Mouse (Mus musculus) adrenal gland, adult 10 weeks (tissue): ENCODE data around the gene Cdh1. TPM values are rescaled to one million over a fixed set of nuclear protein-coding genes. Genes with fewer than 3 reads are reported as not detected.

ENCODE experiments used
- polyA plus RNA-seq: library from polyadenylated mRNA; stranded (reverse); fragments of 350-450 nt; fragmentation: Illumina TruSeq; extraction: RNeasy Lipid Tissue Mini Kit (QIAGEN cat#74804); gene quantifications from one replicate; pipeline ENCODE4 v1.2.3, GENCODE M21; 2014; ENCODE audit warnings: low read depth, low replicate concordance

The Cdh1 gene
- 0.12 TPM for polyA plus RNA-seq

DNA sequence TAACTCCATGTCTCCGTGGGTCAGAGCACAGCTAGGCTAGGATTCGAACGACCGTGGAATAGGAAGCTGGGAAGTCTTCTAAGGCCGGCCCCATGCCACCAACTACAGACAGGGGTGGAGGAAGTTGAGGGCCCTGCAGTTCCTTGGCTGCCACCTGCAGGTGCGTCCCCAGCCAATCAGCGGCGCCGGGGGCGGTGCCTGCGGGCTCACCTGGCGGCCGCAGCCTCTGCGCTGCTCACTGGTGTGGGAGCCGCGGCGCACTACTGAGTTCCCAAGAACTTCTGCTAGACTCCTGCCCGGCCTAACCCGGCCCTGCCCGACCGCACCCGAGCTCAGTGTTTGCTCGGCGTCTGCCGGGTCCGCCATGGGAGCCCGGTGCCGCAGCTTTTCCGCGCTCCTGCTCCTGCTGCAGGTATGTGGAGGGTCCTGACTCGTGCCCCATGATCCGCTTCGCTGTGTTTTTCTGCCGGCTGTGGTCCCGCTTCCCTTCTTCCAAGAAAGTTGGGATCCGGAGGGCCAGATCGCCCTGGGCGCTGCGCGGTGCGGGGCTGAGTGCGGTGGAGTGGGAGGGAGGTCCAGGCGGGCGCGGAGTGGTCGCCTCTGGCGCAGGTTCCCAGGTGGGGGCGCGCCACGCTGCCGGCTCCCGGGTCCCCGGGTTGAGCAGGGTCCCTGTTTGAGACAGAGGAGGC is at the start of gene Cdh1:
Gene Cdh1 (plus strand): TSS at position 221 of the 689 bp plus-strand sequence.

DNA sequence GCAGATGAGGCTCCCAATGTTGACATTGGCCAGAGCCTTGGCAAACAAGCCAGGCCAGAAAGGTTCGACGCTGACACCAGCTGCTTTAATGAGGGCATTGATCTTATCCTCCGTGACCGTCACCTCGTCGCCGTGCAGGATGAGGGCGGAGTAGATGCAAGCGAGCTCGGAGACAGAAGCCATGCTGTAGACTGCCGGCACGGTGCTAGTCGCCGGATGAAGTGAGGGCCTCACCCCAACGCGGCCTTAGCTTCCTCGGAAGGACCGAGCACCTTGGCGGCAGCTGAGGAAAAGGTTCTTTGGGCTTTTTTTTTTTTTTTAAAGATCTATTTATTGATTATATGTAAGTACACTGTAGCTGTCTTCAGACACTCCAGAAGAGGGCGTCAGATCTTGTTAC is 30.0 kb upstream of the Cdh1 start, which contains the start of gene Gm10073:
Gene Gm10073 (minus strand): TSS at position 294 of the 400 bp plus-strand sequence.

DNA sequence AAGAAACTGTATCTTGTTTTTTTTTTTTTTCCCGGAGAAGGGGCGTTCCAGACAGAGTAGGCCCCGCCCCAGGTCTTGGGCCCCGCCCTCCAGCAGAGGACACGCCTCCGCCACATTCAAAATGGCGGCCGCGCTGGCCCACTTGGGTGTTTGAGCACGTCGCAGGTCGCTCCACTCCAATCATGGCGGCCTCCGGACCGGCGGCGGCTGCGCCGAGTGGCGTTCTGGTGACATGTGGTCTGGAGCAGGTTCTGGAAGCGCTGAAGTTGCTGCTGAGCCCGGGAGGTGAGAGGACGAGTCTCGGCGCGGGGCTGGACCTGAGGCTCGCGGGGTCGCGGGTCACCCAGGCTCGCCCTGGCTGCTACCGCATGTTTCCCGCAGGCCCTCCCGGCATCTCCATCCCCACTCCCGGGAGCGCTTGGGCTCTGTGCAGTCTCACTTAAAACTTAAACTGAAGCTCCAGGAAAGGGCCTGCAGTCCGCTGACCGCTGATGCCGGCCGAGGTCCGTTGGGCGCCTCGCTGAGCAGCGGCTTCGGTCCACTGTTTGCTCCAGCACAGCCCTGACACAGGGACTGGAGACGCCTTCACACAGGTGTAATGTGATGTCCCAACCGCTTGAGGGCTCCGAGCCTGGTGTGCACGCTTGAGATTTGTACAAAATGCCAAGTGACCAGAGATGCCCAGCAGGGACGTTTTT is 80.0 kb downstream of the Cdh1 start, which contains the start of gene Tango6:
Gene Tango6 (plus strand): TSS at position 98 of the 698 bp plus-strand sequence.

Other genes starting within 250 kb of the Cdh1 start
- gene Zfp90, start 188.0 kb upstream of the Cdh1 start, polyA plus RNA-seq, result 5.1 TPM
- not detected for gene 6030452D12Rik, start 102.8 kb upstream of the Cdh1 start, polyA plus RNA-seq
- not detected for gene Cdh3, start 92.5 kb upstream of the Cdh1 start, polyA plus RNA-seq
- not detected for gene Gm10073, start 29.9 kb upstream of the Cdh1 start, polyA plus RNA-seq
- gene Tango6, start 79.7 kb downstream of the Cdh1 start, polyA plus RNA-seq, result 1.2 TPM